Mouse (Mus musculus) layer of hippocampus, adult 8-10 months (tissue): ENCODE measurements around the gene Mfsd11. TPM values are rescaled to one million over a fixed set of nuclear protein-coding genes. Genes with fewer than 3 reads are reported as not detected.
A peak's percentile ranks its signal among the peaks of the same experiment; 100 is the strongest.
"Not testable (repeated sequence)": the region's sequence is repeated elsewhere in the genome, so short reads cannot be mapped to it uniquely, and the experiment has no call there.

Source experiments
- DNase-seq, 2 experiments: peaks; one replicate each; pipeline ENCODE4 v3.0.0; 2022; ENCODE audit warnings: low spot score in 2 of 2
- total RNA-seq, 4 experiments: library from RNA; stranded (reverse); gene quantifications; 2 replicates each; pipeline ENCODE4 v1.2.4; 2022

The Mfsd11 gene
- total RNA-seq, 4 experiments from 2014 or later: 47.2 to 58.6 (median 51.2) TPM

- DNase-seq: no peak
Observed at GRCm38 (mm10) chr11:116821057-116821940, 30.9 kb upstream of the Mfsd11 start.

GRCm38 (mm10) chr11:116822215-116822614, 30.0 kb upstream of the Mfsd11 start:
- DNase-seq: no peak

DNA sequence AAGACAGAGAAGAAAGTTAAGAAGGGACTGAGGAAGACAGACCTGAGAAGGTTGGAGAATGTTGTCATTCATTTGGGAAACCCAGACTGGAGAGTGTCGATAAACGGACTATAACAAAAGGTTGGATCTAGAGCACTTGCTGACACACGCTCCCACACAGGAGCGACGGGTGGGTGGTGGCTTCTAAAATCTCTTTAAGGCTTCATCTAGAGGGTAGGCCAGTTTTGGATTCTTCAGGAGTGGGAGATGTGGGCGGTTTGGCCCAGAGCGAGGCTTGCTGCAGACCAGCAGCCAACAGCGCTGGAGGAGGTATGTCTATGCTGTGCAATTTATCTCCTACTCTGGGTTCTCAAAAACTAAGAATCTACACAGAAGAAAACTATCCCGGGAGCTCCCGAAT, 29.6 kb upstream of the Mfsd11 start:
- DNase-seq: no peak

DNA sequence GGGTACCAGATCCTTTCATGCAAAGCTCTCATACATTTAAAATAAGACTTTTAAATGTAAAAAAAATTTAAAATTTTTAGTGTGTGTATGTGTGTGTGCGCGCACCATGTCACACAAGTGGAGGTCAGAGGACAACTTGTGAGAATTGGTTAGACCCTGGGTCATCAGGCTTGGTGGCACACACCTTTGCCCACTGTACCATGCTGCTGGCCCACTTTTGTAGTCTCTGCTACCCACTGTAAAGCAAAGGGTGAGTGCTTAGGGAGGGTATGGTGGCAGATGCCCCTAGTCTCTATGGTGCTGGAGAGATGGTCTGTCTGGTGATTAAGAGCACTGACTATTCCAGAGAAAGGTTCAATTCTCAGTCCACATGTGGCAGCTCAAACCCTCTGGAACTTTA, 29.0 kb upstream of the Mfsd11 start:
- DNase-seq: no peak

- not testable (repeated sequence) for DNase-seq
Observed at GRCm38 (mm10) chr11:116823885-116824284, 28.4 kb upstream of the Mfsd11 start.

GRCm38 (mm10) chr11:116825230-116825629, 27.0 kb upstream of the Mfsd11 start:
- no peak for DNase-seq

DNA sequence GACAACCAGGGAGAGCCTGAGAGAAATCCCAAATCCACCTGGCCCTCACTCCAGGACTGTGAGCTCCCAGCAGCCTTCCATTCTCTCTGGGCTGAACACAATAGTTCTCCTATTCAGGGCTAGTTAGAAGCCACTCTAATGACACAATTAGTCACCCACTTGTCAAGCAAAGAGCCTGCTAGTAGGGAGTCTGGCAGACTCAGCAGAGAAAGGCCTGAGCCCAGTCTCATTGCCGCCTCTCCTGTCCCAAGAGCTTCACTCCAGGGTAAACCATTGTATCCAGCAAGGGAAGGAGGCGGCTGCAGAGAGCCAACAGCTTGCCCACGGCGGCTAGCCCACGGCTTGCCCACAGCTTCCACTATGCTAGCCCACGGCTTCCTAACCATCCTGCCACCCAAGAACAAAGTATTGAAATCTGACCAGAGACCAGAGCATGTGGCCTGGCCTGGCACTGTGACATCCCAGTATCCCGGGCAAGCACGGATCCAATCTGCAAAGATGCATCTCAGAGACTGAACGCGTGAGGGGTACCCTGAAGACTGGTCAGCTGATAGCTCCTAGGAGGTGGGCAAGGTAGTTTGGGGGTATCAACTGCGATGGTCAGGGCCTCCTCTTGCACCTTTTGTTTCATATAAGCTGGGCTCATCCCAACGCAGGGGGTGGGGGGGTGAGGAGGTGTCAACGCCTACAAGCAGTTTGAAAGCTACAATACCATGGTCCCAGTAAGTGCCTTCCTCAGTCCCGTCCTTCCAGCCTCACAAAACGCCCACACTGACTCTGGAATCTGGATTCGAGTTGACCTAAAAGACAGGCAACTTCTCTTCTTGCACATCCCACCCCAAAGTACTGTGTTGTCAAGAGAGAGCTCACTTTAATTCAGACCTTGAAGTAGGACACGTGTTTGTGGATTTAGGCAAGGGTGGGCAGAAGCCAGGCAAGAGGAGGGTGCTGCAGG, 25.4 kb upstream of the Mfsd11 start:
- DNase-seq: no peak

- DNase-seq: peak in 1 of 2 experiments; percentile 48
Observed at GRCm38 (mm10) chr11:116827534-116828165, 24.6 kb upstream of the Mfsd11 start, which contains the start of gene Mxra7. Gene Mxra7, minus strand, starts transcription at chr11:116828046.

DNA sequence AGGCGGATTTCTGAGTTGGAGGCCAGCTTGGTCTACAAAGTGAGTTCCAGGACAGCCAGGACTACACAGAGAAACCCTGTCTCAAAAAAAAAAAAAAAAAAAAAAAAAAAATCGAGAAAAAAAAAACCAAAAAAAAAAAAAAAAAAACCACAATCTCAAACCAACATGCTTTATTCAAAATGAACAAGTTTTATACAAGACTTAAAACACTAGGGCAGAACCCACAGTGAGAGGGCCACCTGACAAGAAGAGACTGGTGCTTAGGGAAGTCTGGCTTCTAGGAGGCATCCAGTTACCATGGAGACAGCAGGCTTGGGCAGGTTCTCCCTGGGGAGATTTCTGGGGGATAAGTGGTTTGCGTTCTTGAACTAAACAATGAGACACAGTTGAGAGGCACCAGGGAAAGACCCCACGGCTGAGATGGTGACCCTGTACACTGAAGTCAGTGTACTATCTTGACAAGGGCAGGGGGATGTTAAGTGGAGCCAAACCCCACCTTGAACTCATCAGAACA, 20.0 kb upstream of the Mfsd11 start:
- no peak for DNase-seq

DNA sequence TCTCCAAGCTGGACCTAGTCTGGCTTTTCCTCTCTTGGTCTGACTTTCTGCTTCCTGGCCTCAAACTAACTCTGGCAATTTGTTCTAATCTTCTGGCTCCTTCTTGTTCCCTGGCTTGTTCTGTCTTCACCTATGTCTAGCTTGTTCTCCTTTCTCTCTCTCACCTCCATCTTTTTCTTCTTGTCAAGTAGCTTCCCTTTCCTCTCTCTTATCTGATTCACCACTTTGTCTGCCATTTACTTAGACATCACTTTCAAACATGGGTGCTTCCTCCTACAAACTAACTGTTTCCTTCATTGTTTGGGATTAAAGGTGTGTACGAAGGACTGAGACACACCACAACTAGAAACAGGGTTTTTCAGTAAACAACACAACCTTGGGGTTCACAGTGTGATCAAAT, 17.3 kb upstream of the Mfsd11 start:
- DNase-seq: no peak

GRCm38 (mm10) chr11:116836283-116836682, 16.0 kb upstream of the Mfsd11 start:
- DNase-seq: no peak

DNA sequence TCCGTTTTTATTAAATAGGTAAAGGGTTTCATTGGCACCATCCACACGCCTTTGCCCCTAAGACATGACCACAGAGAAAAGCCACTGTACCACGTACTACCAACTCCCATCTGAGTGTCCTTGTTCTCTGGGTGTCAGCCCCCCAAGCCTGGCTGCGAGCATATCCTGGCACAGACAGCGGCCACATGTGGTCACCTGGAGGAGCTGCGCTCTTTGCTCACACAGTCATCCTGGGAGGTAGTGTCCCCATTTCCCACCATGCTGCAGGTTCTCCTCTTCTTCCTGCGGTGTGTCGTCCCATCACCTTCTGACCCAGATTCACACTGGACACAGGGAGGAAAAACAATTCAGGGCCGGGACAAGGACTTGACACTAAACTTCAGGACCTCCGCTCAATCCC, 14.8 kb upstream of the Mfsd11 start:
- DNase-seq: no peak

- no peak for DNase-seq
Observed at GRCm38 (mm10) chr11:116838936-116839335, 13.3 kb upstream of the Mfsd11 start.

DNA sequence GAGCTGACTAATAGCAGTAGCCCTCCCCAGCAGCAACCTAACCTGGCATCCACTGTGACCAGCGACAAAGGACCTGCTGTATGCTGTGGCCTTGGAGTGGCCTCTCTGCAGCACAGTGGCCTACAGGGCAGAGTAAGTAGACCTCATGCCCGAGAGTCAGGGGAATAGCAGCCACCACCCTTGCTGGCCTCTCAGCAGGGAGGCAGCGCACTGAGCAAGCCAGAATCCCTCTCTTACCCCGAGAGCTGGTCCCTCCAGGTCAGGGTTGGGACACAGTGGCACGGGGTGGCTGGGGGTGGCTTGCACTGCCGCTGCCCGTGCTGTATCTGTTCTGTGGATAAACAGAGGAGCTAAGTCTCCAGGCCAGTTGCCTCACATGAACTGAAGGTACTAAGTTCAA, 12.6 kb upstream of the Mfsd11 start:
- DNase-seq: no peak

DNA sequence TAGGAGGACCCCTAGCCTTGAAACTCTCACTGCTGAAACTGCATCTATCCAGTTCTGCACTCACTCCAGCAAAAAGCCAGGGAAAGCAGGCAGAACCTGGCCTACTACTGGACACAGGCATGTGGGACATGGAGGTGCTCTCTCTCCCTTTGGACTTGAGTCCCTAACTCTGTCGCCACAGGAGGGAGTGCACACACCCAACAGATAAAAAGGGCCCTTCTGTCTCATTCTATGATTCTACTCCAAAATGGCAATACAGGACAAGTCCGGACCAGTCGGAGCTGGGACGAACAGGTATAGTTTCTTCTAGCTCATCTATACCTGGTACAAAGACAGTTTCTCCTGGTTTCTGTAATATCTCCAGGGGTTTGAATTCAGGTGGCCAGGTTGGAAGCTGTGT, 11.5 kb upstream of the Mfsd11 start:
- DNase-seq: no peak

GRCm38 (mm10) chr11:116842531-116843260, 9.5 kb upstream of the Mfsd11 start:
- peak; percentile 60 to 63 for DNase-seq

DNA sequence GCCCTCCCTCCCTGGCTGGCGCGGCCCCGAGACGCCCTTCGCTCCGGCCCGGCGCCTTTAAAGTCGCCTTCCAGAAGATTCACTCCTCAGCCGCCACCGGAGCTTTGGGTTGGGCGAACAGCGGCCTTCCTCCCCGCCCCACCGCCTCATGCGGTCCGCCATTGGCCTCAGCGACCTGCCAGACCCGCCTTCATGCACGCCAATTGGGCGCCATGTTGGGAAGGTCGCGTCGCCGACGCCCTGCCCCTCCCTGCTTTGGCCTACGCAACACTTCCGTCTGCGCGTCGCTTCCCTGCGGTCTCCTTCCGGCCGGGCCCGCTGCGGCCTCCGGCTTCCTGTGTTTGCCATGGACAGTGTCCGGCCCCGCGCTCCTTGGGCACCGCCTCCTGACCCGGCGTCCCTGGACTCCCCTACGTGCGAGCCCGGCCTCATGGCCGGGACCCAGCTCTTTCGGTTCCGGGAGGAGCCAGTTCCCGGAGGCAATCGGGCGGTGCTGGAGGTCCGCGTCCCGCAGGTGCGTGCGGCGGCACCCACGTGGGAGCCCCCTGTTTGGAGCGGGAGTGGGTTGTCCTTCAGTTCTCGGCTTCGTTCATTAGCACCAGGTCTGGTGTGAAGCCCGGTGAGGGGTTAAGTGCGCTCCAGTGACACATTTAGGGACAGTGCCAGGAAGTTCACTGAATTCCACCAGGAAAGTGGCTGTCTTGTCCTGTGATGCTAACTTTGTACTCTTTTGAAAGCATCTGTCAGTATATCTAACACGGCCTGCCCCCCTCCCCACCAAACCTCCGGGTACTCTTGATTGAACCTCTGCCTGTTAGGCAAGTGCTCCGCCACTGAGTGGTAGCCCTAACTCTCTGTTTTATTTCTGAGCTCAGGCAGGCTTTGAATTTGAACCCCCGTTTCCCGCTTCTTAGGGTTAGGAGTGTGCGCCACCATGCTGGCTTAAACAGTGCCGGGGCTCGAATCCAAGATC, 8.7 kb upstream of the Mfsd11 start, which contains the start of the genes Mettl23 and Jmjd6:
Gene Mettl23 (plus strand): TSS at position 18 of the 973 bp plus-strand sequence.
Gene Jmjd6 (minus strand): TSS at position 189 of the 973 bp plus-strand sequence.
- DNase-seq: peak; percentile 97

DNA sequence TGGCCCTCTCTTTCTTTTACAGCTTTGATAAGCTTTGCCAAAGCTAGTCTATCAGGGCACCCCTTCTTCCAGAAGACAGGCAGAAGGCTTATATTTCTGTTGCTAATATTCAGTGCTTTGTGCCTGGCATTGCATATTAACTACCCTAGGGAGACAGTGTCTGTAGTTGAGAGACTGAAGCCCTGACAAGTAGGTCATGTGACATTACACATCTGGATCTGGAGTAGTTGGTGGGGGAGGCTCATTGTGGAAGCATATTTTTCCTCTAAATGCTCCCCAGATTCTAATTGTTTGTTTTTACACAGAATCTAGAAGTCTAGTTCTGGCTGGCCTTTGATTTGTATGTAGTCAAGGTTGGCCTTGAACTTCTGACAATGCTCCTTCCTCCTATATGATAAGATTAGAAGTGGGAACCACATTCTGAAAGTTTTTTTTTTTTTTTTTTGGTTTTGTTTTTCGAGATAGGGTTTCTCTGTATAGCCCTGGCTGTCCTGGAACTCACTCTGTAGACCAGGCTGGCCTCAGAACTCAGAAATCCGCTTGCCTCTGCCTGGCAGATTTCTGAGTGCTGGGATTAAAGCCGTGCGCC, 5.6 kb upstream of the Mfsd11 start:
- no peak for DNase-seq
